Mouse (Mus musculus): ENCODE measurements around the gene Dmpk.

Dmpk gene

DNA sequence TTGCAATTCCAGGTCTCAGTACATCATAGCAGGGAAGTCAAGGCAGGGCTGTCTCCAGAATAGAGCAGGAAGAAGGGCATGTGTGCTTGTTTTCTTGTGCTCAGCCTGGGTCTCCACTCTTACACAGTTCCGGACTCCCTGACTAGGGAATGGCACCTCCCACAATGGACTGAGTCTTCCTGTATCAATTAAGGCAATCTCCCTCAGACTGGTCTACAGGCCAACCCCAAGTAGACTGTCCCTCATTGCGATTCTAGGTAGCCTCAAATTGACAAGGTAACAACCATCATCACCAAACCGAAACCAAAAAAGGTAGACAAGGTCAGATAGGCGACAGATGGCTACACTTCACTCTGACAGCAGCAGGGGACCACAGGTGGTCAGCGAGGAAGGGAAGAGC lies 8.4 kb upstream of the Dmpk start:
- in situ Hi-C loops (cut with MboI; ENCODE audit: unreplicated experiment in 2 of 2) = no loop called here

DNA sequence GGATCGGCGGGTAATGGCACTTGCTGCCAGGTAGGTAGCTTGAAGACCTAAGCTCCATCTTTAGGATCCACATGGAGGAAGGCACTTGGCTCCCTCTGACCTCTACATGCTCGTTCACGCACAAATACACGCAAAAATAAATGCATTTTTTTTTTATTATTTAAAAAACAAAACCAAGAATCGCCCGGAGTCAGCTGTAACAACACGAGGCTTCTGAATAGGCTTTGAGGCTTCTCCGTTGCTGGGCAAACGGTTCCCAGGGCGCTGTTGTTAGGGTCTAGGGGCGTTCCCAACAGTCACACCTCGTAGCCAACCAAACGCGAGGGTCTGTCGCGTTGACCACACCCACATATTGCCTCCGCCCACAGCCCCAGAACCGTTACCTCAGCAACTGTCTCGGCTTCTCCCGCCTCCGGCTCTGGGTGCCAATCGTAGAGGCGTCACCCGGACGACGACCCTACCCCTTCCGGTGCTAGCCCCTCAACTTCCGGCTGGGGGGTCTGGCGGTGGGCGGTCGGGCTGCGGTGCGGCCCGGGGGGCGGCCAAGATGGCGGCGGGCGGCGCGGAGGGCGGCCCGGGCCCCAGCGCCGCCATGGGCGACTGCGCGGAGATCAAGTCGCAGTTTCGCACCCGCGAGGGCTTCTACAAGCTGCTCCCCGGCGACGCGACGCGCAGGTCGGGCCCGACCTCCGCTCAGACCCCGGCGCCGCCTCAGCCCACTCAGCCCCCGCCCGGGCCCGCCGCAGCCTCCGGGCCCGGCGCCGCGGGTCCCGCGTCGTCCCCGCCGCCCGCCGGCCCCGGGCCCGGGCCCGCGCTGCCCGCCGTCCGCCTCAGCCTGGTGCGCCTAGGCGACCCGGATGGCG lies 7.7 kb upstream of the Dmpk start, which contains the start of gene Dmwd:
TSS of gene Dmwd (plus strand) at position 505 of the 863 bp plus-strand sequence.
- in situ Hi-C loops (cut with MboI; ENCODE audit: unreplicated experiment in 2 of 2) = no loop called here

DNA sequence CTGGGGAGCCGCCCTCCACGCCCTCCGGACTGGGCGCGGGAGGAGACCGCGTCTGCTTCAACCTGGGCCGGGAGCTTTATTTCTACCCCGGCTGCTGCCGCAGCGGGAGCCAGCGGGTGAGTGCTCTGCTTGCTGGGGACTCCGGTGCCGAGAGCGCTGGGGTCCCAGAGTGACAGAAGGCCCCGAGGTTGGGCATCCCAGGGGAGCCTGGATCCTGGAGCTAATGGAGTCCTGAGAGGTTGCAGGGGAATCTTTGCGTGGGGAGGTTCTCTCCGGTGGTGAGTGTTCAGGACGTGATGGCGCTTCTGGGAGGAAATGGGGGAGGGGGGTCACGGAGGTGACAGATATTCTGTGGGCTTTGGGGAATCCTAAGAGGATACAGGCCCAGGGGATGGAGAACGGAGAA lies 7.1 kb upstream of the Dmpk start:
- in situ Hi-C loops (cut with MboI; ENCODE audit: unreplicated experiment in 2 of 2) = no loop called here

DNA sequence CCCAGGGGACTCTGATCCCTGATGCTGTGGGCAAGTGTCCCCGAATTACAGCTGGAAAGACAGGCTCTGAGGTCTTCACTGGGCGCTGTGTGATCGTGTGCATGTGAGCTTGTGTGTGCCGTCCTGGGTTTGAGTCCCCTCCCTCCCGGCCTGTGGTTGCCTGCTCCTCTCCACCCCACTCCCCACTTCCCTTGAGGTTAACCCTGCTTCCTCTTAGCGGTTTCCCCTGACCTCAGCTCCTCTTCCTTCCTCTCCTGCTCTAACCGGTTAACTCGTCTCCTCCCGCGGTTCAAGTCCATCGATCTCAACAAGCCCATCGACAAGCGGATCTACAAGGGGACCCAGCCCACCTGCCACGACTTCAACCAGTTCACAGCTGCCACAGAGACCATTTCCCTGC lies 5.9 kb upstream of the Dmpk start:
- in situ Hi-C loops (cut with MboI; ENCODE audit: unreplicated experiment in 2 of 2) = no loop called here

DNA sequence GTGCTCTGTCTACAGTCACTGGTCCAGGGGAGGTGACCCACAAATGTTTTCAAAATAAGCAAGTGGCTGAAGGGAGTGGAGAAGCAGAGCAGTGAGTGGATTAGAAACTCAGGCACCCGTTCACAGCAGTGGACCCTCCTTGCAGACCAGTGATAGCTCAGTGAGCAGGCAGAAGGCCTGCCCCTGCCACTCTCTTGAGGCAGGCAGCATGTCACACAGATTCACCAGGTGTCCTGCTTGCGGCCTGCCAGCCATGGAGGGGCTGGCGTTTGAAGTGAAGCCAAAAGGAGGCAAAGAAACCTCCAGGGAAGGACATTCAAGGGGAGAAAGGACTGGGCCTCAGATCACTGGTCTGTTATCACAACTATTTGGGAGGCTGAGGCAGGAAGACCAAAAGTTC lies 4.9 kb upstream of the Dmpk start:
- in situ Hi-C loops (cut with MboI; ENCODE audit: unreplicated experiment in 2 of 2) = no loop called here

DNA sequence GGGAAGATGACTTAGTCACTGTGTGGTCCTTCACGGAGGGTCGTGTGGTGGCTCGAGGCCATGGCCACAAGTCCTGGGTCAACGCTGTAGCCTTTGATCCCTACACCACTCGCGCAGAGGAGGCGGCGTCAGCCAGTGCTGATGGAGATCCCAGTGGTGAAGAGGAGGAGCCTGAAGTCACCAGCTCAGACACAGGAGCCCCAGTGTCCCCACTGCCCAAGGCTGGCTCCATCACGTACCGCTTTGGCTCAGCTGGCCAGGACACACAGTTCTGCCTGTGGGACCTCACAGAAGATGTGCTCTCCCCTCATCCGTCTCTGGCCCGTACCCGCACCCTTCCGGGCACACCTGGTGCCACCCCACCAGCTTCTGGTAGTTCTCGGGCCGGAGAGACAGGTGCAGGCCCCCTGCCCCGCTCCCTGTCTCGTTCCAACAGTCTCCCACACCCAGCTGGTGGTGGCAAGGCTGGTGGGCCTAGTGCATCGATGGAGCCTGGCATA lies 3.1 kb upstream of the Dmpk start:
- in situ Hi-C loops (cut with MboI; ENCODE audit: unreplicated experiment in 2 of 2) = no loop called here

DNA sequence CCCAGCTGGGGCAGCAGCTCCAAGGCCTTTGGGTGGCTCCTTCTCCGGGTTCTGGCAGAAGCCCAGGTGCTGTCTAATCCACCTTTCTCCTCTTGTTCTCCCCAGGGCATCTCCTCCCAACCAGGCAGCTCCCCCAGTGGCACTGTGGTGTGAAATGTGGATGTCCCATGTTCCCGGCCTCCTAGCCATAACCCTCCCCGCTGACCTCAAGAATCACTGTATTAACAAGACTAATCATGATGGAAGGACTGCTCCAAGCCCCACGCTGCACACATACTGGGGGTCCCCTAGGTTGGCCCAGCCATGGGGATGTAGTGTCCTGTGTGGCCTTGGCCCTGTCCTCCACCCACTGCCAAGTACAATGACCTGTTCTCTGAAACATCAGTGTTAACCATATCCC lies 1.5 kb upstream of the Dmpk start:
- in situ Hi-C loops (cut with MboI; ENCODE audit: unreplicated experiment in 2 of 2) = no loop called here

DNA sequence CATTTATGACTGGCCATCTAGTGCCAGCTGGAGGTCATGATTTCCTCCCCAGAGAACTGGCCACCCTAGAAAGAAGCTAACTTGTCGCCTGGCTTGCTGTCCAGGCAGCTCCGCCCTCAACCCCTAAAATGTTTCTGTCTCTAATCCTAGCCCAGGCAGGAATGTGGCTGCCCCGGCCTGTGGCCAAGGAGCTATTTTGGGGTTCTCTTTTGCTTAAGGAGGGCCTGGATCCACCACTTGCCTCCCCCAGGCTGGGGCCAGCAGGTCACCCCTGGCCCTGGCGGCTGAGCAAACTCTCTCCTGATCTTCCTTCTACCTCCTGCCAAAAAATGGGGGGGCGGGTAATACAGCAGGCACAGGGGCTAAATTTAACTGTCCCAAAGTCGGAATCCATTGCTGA lies 553 bp upstream of the Dmpk start:
- in situ Hi-C loops (cut with MboI; ENCODE audit: unreplicated experiment in 2 of 2) = no loop called here

DNA sequence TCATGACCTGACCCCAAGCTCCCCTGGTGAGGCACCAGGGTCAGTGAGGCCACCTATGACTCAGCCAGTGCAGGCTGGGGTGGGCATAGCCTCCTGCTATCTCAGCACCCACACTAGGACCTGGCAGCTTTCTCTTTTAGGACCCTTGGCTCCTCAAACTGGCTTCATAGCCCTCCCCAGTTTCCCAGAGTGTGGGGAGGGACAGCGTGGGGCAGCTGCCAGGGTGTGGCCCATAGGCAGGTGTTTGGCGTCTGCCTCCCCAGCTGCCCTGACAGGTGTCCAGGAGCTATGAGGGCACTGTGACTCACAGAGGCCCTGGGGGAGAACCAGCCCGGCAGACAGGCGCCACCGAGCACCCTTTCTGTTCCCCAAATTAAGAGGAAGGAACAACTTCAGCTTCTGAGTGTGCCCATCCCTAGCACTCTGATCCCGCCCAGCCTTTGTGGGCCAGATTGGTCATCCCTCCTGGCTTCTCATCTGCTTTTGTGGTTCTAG lies 675 bp downstream of the Dmpk start:
- in situ Hi-C loops (cut with MboI; ENCODE audit: unreplicated experiment in 2 of 2) = no loop called here

DNA sequence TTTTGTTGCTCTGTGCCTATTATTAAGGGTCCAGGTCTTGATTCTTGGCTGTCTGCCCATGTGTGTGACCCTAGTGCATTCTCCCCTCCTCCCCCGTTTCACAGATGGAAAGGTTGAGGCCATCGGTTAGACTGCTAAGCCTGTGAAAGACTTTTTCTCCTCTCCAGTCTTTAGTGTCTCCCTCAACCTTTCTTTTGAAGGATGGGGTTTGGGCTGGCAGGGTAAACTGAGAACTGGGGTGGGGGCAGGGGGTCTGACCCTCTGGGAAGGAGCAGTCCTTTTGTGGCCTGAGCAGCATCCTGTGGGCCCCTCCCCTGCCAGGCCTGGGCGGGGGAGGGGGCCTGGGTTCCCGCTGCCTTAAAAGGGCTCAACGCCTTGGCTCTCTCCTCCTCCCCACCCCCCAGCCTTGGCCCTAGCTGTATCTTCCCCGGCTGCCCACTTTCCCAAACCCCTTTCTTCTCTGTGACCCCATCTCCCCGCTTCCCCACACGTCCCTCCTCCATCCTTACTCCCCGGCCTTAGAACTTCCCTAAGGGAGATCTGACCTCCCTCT lies 1.3 kb downstream of the Dmpk start:
- in situ Hi-C loops (cut with MboI; ENCODE audit: unreplicated experiment in 2 of 2) = loop anchor here in 1 of 2 experiments (5.0 kb wide), 1 partner anchor 188 kb away; no protein-coding TSS in a partner anchor

DNA sequence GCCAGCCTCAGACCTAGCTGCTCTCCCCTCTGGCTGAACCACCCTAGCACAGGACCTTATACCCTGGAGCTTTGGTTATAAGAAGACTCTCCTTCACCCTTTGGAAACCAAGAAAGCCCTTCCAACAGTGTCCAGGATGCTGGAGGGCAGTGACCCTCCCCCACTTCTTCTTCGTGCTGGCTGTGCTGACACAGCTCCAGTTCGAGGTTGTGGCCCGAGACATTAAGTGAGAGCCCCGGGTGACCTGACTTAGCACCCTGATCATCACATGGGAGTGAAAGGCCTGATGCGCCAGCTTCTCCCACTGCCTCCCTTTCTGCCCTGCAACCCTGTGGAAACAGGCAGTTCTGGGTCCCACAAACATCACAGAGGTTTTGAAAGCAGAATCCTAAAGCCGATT lies 1.8 kb downstream of the Dmpk start:
- in situ Hi-C loops (cut with MboI; ENCODE audit: unreplicated experiment in 2 of 2) = loop anchor here in 1 of 2 experiments (5.0 kb wide), 1 partner anchor 188 kb away; no protein-coding TSS in a partner anchor

DNA sequence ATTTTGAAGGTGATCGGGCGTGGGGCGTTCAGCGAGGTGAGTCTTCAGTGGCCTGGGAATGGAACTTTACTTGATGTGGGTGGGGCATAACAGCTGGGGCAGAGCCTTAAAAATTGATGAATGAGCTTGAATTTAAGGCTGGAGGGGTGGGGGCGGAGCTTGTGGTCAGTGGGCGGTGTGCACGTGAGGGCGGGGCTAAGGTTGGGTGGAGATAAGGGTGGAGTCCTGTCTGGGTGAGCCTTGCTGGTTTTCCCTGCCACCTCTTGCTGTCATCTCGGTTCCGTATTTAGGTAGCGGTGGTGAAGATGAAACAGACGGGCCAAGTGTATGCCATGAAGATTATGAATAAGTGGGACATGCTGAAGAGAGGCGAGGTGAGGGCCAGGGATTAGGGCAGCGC lies 2.4 kb downstream of the Dmpk start:
- in situ Hi-C loops (cut with MboI; ENCODE audit: unreplicated experiment in 2 of 2) = loop anchor here in 1 of 2 experiments (5.0 kb wide), 1 partner anchor 189 kb away; no protein-coding TSS in a partner anchor

DNA sequence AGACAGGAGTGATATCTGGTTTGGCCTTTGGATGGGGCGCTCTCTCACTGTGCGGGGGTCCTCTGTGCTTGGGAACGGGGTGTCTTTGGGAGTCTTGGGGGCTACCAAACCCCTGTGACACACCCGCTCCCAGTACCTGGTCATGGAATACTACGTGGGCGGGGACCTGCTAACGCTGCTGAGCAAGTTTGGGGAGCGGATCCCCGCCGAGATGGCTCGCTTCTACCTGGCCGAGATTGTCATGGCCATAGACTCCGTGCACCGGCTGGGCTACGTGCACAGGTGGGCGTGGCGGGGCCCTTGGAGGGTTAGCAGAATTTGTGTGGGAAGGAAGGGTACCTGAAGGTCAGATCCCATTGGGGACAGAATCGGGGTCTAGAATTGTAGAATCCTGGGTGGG lies 3.1 kb downstream of the Dmpk start:
- in situ Hi-C loops (cut with MboI; ENCODE audit: unreplicated experiment in 2 of 2) = loop anchor here in 1 of 2 experiments (5.0 kb wide), 1 partner anchor 189 kb away; no protein-coding TSS in a partner anchor

DNA sequence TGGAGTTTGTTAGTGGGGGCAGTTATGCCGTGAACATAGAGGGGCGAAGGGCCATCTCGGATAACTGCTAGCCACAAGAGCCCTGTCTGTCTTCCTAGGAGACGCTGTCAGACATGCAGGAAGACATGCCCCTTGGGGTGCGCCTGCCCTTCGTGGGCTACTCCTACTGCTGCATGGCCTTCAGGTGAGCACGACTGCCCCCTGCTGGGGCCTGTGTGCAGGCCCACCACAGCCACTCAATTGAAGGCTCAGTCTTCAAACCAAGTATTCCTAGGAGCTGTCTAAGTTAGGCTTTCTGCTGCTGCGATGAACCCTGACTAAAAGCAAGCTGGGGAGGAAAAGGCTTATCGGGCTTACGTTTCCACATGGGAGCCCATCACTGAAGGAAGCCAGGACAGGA lies 5.2 kb downstream of the Dmpk start:
- in situ Hi-C loops (cut with MboI; ENCODE audit: unreplicated experiment in 2 of 2) = loop anchor here in 1 of 2 experiments (5.0 kb wide), 1 partner anchor 192 kb away; no protein-coding TSS in a partner anchor

DNA sequence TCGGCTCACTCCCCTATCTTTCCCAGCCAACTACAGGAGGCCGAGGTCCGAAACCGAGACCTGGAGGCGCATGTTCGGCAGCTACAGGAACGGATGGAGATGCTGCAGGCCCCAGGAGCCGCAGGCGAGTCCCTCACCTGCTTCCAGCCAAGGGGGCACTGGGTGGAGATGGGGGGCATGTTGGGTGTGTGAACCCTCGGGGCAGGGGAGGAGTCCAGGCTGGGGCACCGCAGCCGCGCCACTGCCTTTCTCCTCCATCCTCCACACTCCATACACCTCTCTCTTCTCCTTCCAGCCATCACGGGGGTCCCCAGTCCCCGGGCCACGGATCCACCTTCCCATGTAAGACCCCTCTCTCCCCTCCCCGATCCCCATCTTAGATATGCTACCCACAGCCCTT lies 8.3 kb downstream of the Dmpk start:
- in situ Hi-C loops (cut with MboI; ENCODE audit: unreplicated experiment in 2 of 2) = loop anchor here (5.0 kb wide), 2 partner anchors 85 to 195 kb away; no protein-coding TSS in a partner anchor

DNA sequence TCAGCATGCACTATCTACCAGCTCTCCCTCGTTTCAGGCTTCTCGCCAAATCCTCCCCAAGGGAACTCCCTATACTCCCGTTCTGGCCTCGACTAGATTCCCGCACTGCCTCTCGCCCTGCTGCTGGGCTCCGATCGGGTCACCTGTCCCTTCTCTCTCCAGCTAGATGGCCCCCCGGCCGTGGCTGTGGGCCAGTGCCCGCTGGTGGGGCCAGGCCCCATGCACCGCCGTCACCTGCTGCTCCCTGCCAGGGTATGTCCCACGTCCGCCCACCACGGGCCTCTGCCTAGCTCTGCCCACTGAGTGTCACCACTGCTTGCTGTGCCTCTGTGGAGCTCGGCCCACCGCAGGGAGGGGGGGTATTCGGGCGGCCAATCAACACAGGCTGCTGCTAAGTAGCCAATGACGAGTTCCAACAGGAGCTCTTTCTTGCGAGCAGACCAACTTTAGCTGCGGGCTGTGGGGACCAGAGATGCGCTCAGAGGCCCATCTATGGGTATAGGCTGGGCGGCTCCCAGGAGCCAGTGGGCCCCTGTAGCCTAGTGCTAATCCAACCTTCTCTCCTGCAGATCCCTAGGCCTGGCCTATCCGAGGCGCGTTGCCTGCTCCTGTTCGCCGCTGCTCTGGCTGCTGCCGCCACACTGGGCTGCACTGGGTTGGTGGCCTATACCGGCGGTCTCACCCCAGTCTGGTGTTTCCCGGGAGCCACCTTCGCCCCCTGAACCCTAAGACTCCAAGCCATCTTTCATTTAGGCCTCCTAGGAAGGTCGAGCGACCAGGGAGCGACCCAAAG lies 8.9 kb downstream of the Dmpk start:
- in situ Hi-C loops (cut with MboI; ENCODE audit: unreplicated experiment in 2 of 2) = loop anchor here (5.0 kb wide), 2 partner anchors 85 to 195 kb away; no protein-coding TSS in a partner anchor

DNA sequence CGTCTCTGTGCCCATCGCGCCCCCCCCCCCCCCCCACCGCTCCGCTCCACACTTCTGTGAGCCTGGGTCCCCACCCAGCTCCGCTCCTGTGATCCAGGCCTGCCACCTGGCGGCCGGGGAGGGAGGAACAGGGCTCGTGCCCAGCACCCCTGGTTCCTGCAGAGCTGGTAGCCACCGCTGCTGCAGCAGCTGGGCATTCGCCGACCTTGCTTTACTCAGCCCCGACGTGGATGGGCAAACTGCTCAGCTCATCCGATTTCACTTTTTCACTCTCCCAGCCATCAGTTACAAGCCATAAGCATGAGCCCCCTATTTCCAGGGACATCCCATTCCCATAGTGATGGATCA lies 9.5 kb downstream of the Dmpk start:
- in situ Hi-C loops (cut with MboI; ENCODE audit: unreplicated experiment in 2 of 2) = loop anchor here (5.0 kb wide), 2 partner anchors 86 to 196 kb away; no protein-coding TSS in a partner anchor

DNA sequence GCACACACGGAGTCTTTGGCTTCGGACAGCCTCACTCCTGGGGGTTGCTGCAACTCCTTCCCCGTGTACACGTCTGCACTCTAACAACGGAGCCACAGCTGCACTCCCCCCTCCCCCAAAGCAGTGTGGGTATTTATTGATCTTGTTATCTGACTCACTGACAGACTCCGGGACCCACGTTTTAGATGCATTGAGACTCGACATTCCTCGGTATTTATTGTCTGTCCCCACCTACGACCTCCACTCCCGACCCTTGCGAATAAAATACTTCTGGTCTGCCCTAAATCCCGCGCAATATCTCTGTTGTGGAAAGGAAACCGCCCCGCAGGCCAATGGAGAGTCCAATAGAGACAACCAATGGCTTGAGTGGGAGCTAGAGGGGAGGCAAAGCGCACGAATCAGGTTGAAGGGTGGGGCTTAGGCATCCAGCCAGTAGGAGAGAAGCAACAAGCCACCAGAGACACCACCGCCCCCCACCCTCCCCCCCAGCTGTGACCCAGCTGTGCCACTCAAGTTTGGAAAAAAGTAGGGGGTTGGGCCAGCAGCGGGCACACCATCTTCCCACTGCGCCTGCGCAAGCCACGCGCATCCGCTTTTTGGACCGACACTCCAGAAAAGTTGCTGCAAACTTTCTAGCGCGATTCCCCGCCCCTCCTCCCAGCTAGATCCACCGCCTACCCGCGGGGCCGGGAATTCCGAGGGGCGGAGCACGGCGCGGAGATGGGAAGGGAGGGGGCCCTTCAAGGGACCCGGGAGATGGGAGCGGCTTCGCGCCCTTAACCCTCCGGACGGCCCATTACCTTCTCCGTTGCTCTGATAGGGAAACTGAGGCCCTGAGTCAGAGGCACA lies 10.1 kb downstream of the Dmpk start:
- in situ Hi-C loops (cut with MboI; ENCODE audit: unreplicated experiment in 2 of 2) = loop anchor here (5.0 kb wide), 2 partner anchors 86 to 196 kb away; no protein-coding TSS in a partner anchor

DNA sequence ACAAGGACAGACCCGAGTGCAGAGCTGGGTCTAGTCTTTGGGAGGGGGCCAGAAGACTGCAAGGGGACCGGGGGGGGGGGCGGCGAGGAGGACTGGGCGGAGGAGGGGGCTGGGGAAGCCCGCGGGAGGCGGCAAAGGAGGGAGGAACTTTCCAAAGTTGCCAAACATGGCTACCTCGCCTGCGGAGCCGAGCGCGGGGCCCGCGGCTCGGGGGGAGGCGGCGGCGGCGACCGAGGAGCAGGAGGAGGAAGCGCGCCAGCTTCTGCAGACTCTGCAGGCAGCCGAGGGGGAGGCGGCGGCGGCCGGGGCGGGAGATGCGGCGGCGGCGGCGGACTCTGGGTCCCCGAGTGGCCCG lies 10.8 kb downstream of the Dmpk start, which contains the start of gene Six5:
TSS of gene Six5 (plus strand) at position 124 of the 355 bp plus-strand sequence.
- in situ Hi-C loops (cut with MboI; ENCODE audit: unreplicated experiment in 2 of 2) = loop anchor here (5.0 kb wide), 2 partner anchors 87 to 197 kb away; no protein-coding TSS in a partner anchor

All from v-Abl transformed pro-B cells (cell line).